Mouse (Mus musculus): ENCODE data around the gene Cidec. TPM values are rescaled to one million over a fixed set of nuclear protein-coding genes. Genes with fewer than 3 reads are reported as not detected.

Gene Cidec
- polyA plus RNA-seq, 1 experiment: 56.9 TPM

DNA sequence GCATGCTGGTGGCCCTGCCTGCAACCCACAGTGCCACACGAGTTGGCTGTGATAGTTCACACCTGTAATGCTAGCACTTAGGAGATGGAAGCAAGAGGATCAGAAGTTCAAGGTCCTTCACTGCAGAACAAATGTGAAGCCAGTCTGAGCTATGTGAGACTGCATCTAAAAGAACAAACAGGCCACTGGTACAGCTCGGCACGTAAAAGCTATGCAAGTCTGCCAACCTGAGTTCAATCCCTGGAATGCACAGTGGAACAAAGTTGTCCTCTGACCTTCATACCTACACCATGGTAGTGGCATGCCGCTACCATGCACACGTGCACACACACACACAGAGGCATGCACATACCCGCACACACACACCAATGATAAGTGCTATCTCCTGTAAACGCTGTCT is 11.4 kb downstream of the Cidec start:
- TF ChIP-seq CTCF (IDR thresholded peaks at IDR 0.05; ENCODE audit: insufficient read depth, low read length) (no peak), POLR2A (IDR thresholded peaks at IDR 0.05; ENCODE audit: borderline replicate concordance, extremely low read depth, low read depth, low read length) (no peak)
- 85% methylated on average over 7 of the region's 7 CpGs for WGBS
- H3K4me1 ChIP-seq (ENCODE audit: control insufficient read depth, insufficient read depth, low read length): peaks cover 3% of the 10 kb centered on the region; the same call in 1 of the 2 replicates
- no peak for DNase-seq
- no peak overlapping the region for H3K4me3 ChIP-seq (replicated peaks; ENCODE audit: extremely low read depth, low read depth, low read length)

DNA sequence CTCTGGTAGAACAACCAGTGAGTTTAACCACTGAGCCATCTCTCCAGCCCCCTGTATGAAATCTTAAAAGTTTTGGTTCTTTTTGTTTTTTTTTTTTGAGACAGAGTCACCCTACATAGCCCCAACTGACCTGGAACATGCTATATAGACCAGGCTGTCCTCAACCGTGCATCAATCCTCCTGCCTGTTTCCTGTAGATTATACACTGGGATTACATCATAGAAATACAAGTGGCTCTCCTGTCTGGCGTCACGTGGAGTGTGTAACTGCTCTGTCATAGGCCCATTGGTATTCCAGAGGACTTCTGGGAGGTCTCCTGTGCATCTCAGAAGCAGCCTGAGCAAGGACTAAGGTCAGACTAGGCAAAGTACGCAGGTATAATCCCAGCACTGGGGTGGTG is 12.6 kb downstream of the Cidec start:
- 44% methylated on average over 4 of the region's 4 CpGs for WGBS
- no peak overlapping the region for H3K4me3 ChIP-seq (replicated peaks; ENCODE audit: extremely low read depth, low read depth, low read length)
- DNase-seq: no peak
- TF ChIP-seq CTCF (IDR thresholded peaks at IDR 0.05; ENCODE audit: insufficient read depth, low read length) (no peak), POLR2A (IDR thresholded peaks at IDR 0.05; ENCODE audit: borderline replicate concordance, extremely low read depth, low read depth, low read length) (no peak)
- H3K4me1 ChIP-seq (ENCODE audit: control insufficient read depth, insufficient read depth, low read length): peaks cover 6% of the 10 kb centered on the region

DNA sequence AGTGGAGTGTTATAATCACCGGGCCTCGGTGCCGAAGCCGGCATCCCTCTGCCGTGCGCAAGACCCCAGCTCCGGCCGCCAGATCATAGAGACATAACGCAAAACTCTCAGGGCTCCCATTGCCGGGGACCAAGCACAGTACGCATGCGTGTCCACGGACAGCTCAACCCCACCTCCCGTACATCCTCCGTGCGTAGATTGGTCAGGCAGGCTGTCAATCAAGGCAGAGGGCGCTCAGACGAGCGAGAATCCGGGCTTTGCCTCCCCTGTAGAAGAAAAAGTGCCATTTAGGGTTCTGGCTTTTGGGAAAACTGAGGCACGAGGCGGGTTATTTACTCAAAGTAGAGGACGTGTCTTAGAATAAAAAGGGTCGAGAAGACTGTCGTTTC is 16.4 kb downstream of the Cidec start, which contains the start of gene Rpusd3:
Gene Rpusd3, minus strand, starts transcription at position 142 of the 389 bp plus-strand sequence.
- DNase-seq: peak; percentile 100
- Histone ChIP-seq H3K4me3 (replicated peaks; ENCODE audit: extremely low read depth, low read depth, low read length) (peak within 1 kb of the TSS; percentile 93), H3K4me1 (ENCODE audit: control insufficient read depth, insufficient read depth, low read length) (peaks cover 6% of the 10 kb centered on the region)
- TF ChIP-seq CTCF (IDR thresholded peaks at IDR 0.05; ENCODE audit: insufficient read depth, low read length): no peak
- TF ChIP-seq POLR2A (IDR thresholded peaks at IDR 0.05; ENCODE audit: borderline replicate concordance, extremely low read depth, low read depth, low read length): peak; percentile 90; the same call in 1 of the 2 replicates
- under 1% methylated on average over 25 of the region's 25 CpGs for WGBS

DNA sequence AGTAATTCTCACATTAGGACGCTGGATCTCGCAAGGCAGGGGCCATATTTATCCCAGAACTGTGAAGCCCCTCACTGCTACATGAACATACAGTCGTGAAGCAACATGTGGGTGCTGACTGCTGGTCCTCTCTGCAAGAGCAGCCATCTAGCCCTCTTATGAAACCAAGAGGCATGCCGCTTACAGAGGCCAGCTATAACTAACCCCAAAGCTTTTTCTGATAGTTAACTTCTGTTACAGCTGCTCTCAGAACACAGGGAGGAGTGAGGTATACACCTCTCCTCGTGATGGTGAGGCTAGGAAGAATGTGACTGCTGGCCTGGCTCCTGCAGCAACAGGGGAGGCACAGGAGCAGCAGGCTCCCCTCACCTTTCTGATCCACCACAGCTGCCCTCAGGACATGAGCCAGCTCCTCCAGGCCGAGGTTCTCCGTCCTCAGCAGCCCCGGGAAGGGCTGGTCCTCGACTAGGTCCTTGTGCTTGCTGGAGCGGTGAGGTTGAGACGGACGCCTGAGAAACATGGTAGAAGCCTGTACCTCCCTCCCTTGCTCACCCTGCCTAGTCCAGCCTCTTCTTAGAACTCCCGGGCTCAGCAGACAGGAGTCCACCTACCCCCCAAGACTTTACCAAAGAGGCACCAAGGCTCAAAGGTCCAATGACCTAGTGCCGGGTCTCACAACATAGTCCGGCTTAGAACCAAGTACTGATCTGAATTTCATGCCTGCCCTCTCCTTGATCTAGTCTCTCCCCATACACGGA is 16.9 kb downstream of the Cidec start:
- H3K4me1 ChIP-seq (ENCODE audit: control insufficient read depth, insufficient read depth, low read length): peaks cover 6% of the 10 kb centered on the region
- no peak for DNase-seq
- TF ChIP-seq POLR2A (IDR thresholded peaks at IDR 0.05; ENCODE audit: borderline replicate concordance, extremely low read depth, low read depth, low read length) (no peak), CTCF (IDR thresholded peaks at IDR 0.05; ENCODE audit: insufficient read depth, low read length) (no peak)
- peak overlapping the region; percentile 93 for H3K4me3 ChIP-seq (replicated peaks; ENCODE audit: extremely low read depth, low read depth, low read length)
- 10% methylated on average over 16 of the region's 16 CpGs for WGBS

DNA sequence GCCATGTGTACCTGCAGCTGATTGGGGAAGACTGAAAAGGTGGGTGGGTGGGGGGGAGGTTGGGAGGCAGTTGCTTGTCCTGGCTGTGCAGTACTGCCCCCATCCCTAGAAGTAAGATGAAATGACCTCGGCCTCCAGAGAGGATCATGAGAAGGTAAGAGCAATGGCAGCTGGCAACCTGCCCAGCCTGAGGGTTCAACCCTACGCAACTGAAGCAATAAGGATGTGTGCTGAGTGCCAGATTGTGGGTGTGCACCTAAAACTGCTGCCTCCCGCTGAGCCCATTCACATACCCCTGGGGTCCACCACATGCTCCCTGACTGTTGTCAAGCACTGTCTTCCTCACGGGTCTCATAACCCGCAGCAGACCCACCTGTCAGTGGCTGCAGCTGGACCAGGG is 19.1 kb downstream of the Cidec start:
- WGBS: 68% methylated on average over 5 of the region's 5 CpGs
- TF ChIP-seq POLR2A (IDR thresholded peaks at IDR 0.05; ENCODE audit: borderline replicate concordance, extremely low read depth, low read depth, low read length): no peak
- no peak for TF ChIP-seq CTCF (IDR thresholded peaks at IDR 0.05; ENCODE audit: insufficient read depth, low read length)
- Histone ChIP-seq H3K4me3 (replicated peaks; ENCODE audit: extremely low read depth, low read depth, low read length) (no peak overlapping the region), H3K4me1 (ENCODE audit: control insufficient read depth, insufficient read depth, low read length) (peaks cover 6% of the 10 kb centered on the region)
- DNase-seq: no peak

DNA sequence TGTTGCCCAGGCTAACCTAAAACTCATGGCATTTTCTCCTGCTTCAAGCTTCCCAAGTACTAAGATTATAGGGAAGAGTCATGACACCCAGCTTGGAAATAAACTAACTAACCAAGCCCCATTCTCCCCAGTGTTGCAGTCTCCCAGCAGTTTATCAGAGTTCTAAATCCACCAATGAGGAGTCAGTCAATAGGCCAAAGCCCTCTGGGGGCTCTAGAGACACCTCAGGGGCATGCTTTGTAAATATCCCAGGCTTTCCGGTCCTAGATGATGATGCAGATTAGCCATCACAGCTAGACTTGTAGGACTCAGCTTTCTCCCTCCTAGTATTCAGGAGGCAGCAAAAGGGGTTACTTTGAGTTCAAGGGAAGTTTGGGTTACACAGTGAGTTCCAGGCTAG is 25.6 kb downstream of the Cidec start:
- whole genome bisulfite sequencing: 54% methylated on average over 1 of the region's 1 CpGs
- TF ChIP-seq CTCF (IDR thresholded peaks at IDR 0.05; ENCODE audit: insufficient read depth, low read length) (no peak), POLR2A (IDR thresholded peaks at IDR 0.05; ENCODE audit: borderline replicate concordance, extremely low read depth, low read depth, low read length) (no peak)

DNA sequence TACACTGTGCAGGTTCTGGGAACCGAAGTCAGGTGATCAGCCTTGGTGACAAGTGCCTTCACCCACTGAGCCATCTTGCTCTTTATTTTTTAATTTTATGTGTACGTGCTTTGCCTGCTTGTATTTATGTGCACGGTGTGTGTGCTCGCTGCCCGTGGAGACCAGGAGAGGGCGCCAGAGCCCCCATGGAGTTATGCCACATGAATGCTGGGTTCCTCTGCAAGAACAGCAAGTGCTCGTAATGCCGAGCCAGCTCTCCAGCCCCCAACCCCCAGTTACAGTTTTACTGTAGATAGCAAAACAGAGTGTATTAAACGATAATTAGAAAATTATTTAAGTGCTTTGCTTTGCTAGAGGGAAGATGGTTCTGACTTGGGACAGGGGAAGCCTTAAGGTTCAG is 28.9 kb downstream of the Cidec start:
- Histone ChIP-seq H3K4me1 (ENCODE audit: control insufficient read depth, insufficient read depth, low read length) (no peaks in the 10 kb centered on the region), H3K4me3 (replicated peaks; ENCODE audit: extremely low read depth, low read depth, low read length) (no peak overlapping the region)
- DNase-seq: no peak
- TF ChIP-seq CTCF (IDR thresholded peaks at IDR 0.05; ENCODE audit: insufficient read depth, low read length): no peak
- 79% methylated on average over 9 of the region's 9 CpGs for WGBS

More for the DNA sequence above, 25.6 kb downstream of the Cidec start:
- no peak overlapping the region for H3K4me3 ChIP-seq (replicated peaks; ENCODE audit: extremely low read depth, low read depth, low read length)
- H3K4me1 ChIP-seq (ENCODE audit: control insufficient read depth, insufficient read depth, low read length): no peaks in the 10 kb centered on the region
- no peak for DNase-seq

- Histone ChIP-seq H3K4me3 (replicated peaks; ENCODE audit: extremely low read depth, low read depth, low read length) (no peak overlapping the region), H3K4me1 (ENCODE audit: control insufficient read depth, insufficient read depth, low read length) (no peaks in the 10 kb centered on the region)
- TF ChIP-seq CTCF (IDR thresholded peaks at IDR 0.05; ENCODE audit: insufficient read depth, low read length) (no peak), POLR2A (IDR thresholded peaks at IDR 0.05; ENCODE audit: borderline replicate concordance, extremely low read depth, low read depth, low read length) (no peak)
- 86% methylated on average over 6 of the region's 6 CpGs for WGBS
- DNase-seq: no peak
Observed at GRCm38 (mm10) chr6:113405483-113405882, 30.1 kb downstream of the Cidec start.

DNA sequence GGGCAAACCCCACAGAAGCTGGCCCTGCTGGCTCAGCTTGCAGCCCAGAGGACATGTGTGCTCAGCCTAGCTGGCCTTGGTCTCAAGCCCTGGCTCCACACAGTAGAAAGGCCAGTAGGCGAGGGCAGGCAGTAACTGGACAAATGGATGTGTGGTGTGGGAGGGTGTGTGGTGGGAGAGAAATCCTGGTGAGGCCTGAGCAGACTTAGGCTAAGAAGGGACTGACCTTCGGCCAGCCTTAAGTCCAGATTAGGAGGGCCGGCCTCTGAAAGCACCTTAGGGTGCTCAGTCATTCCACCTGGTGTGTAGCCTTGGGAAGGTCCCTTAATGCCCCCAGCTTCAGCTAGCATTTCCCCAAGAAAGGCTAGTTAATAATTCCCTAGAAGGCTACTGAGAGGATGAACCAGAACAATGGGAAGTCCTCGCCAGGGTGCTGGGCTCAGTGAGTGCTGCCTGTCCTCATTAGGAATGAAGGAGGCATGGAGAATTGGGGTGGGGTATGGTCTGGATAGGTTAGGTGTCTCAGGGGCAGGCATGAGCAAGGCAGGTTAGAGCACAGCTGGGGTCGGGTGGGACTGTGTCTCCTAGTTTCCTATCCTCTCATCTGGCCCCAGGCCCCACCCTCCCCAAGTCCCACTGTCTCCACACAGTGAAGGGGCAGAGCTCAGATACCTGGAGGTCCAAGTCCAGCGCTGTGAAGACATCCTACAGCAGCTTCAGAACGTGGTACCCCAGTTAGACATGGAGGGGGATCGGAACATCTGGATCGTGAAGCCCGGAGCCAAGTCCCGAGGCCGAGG is 30.7 kb downstream of the Cidec start:
- no peak overlapping the region for H3K4me3 ChIP-seq (replicated peaks; ENCODE audit: extremely low read depth, low read depth, low read length)
- TF ChIP-seq CTCF (IDR thresholded peaks at IDR 0.05; ENCODE audit: insufficient read depth, low read length) (no peak), POLR2A (IDR thresholded peaks at IDR 0.05; ENCODE audit: borderline replicate concordance, extremely low read depth, low read depth, low read length) (no peak)
- DNase-seq: no peak
- WGBS: 80% methylated on average over 12 of the region's 12 CpGs
- no peaks in the 10 kb centered on the region for H3K4me1 ChIP-seq (ENCODE audit: control insufficient read depth, insufficient read depth, low read length)

Data from lung, adult 2 months (tissue).